Mouse (Mus musculus): ENCODE measurements around the gene Hs6st1.
"Not testable (repeated sequence)": the region's sequence is repeated elsewhere in the genome, so short reads cannot be mapped to it uniquely, and the experiment has no call there.

Hs6st1 gene

GRCm38 (mm10) chr1:36068076-36068475, at the start of gene Hs6st1:
Gene Hs6st1, plus strand, starts transcription at chr1:36068400.
- peak; percentile 87 for DNase-seq (ENCODE audit: low read depth, low spot score)

- DNase-seq (ENCODE audit: low read depth, low spot score): no peak
Measured at GRCm38 (mm10) chr1:36018617-36019016, 49.6 kb upstream of the Hs6st1 start.

- DNase-seq (ENCODE audit: low read depth, low spot score): no peak
Measured at GRCm38 (mm10) chr1:36019161-36019560, 49.0 kb upstream of the Hs6st1 start.

GRCm38 (mm10) chr1:36020315-36020714, 47.9 kb upstream of the Hs6st1 start:
- DNase-seq (ENCODE audit: low read depth, low spot score): no peak

- peak; percentile 17 for DNase-seq (ENCODE audit: low read depth, low spot score)
Measured at GRCm38 (mm10) chr1:36030421-36030821, 37.8 kb upstream of the Hs6st1 start.

- DNase-seq (ENCODE audit: low read depth, low spot score): no peak
Measured at GRCm38 (mm10) chr1:36038769-36039168, 29.4 kb upstream of the Hs6st1 start.

- DNase-seq (ENCODE audit: low read depth, low spot score): no peak
Measured at GRCm38 (mm10) chr1:36042072-36042471, 26.1 kb upstream of the Hs6st1 start.

- not testable (repeated sequence) for DNase-seq (ENCODE audit: low read depth, low spot score)
Measured at GRCm38 (mm10) chr1:36043793-36044192, 24.4 kb upstream of the Hs6st1 start.

- DNase-seq (ENCODE audit: low read depth, low spot score): no peak
Measured at GRCm38 (mm10) chr1:36044288-36044687, 23.9 kb upstream of the Hs6st1 start.

GRCm38 (mm10) chr1:36052672-36053071, 15.5 kb upstream of the Hs6st1 start:
- DNase-seq (ENCODE audit: low read depth, low spot score): no peak

GRCm38 (mm10) chr1:36053566-36053965, 14.6 kb upstream of the Hs6st1 start:
- DNase-seq (ENCODE audit: low read depth, low spot score): no peak

GRCm38 (mm10) chr1:36054182-36054966, 13.8 kb upstream of the Hs6st1 start:
- no peak for DNase-seq (ENCODE audit: low read depth, low spot score)

- no peak for DNase-seq (ENCODE audit: low read depth, low spot score)
Measured at GRCm38 (mm10) chr1:36054967-36055357, 13.2 kb upstream of the Hs6st1 start.

GRCm38 (mm10) chr1:36059351-36059750, 8.8 kb upstream of the Hs6st1 start:
- no peak for DNase-seq (ENCODE audit: low read depth, low spot score)

- no peak for DNase-seq (ENCODE audit: low read depth, low spot score)
Measured at GRCm38 (mm10) chr1:36059959-36060953, 7.9 kb upstream of the Hs6st1 start.

- no peak for DNase-seq (ENCODE audit: low read depth, low spot score)
Measured at GRCm38 (mm10) chr1:36061211-36061915, 6.8 kb upstream of the Hs6st1 start.

GRCm38 (mm10) chr1:36062088-36062805, 6.0 kb upstream of the Hs6st1 start:
- DNase-seq (ENCODE audit: low read depth, low spot score): no peak

GRCm38 (mm10) chr1:36062826-36063640, 5.2 kb upstream of the Hs6st1 start:
- DNase-seq (ENCODE audit: low read depth, low spot score): no peak

GRCm38 (mm10) chr1:36063641-36063955, 4.6 kb upstream of the Hs6st1 start:
- DNase-seq (ENCODE audit: low read depth, low spot score): no peak

GRCm38 (mm10) chr1:36064223-36064622, 4.0 kb upstream of the Hs6st1 start:
- DNase-seq (ENCODE audit: low read depth, low spot score): no peak

All from embryo, embryonic 11.5 days (tissue).